Mouse (Mus musculus): ENCODE results near the gene Jak1.

- TF ChIP-seq GATA1 (IDR thresholded peaks at IDR 0.05; ENCODE audit: low read length) (no peak), TAL1 (IDR thresholded peaks at IDR 0.05; ENCODE audit: low read length) (no peak)
Observed at GRCm38 (mm10) chr4:101121002-101121401, 144.1 kb downstream of the Jak1 start.

Data from erythroblast, embryonic 14.5 days (primary cell).